Mouse (Mus musculus) embryo, embryonic 10.5 days (tissue): ENCODE measurements around the gene Six4.
A peak's percentile ranks its signal among the peaks of the same experiment; 100 is the strongest.
"Not testable (repeated sequence)": the region's sequence is repeated elsewhere in the genome, so short reads cannot be mapped to it uniquely, and the experiment has no call there.

Experiments used
- DNase-seq: peaks from one replicate; pipeline ENCODE4 v3.0.0-alpha.2; 2015; ENCODE audit warnings: low spot score

Gene Six4

GRCm38 (mm10) chr12:73113196-73113595 lies at the start of gene Six4:
Gene Six4, minus strand, starts transcription at chr12:73113456.
- DNase-seq = peak; percentile 92

- DNase-seq = no peak
Measured at GRCm38 (mm10) chr12:73162408-73163181, 49.3 kb upstream of the Six4 start.

GRCm38 (mm10) chr12:73160341-73160740 lies 47.1 kb upstream of the Six4 start:
- no peak for DNase-seq

- no peak for DNase-seq
Measured at GRCm38 (mm10) chr12:73154150-73154549, 40.9 kb upstream of the Six4 start.

GRCm38 (mm10) chr12:73151038-73151437 lies 37.8 kb upstream of the Six4 start:
- DNase-seq = not testable (repeated sequence)

GRCm38 (mm10) chr12:73147236-73147635 lies 34.0 kb upstream of the Six4 start:
- DNase-seq = no peak

- DNase-seq = no peak
Measured at GRCm38 (mm10) chr12:73140732-73141131, 27.5 kb upstream of the Six4 start.

GRCm38 (mm10) chr12:73125250-73125649 lies 12.0 kb upstream of the Six4 start:
- DNase-seq = no peak

- DNase-seq = peak; percentile 88
Measured at GRCm38 (mm10) chr12:73123093-73124041, 10.1 kb upstream of the Six4 start, which contains the start of gene Mnat1. Gene Mnat1, plus strand, starts transcription at chr12:73123717.

GRCm38 (mm10) chr12:73112326-73113087 lies 749 bp downstream of the Six4 start:
- peak; percentile 62 for DNase-seq

- peak; percentile 83 for DNase-seq
Measured at GRCm38 (mm10) chr12:73111561-73112325, 1.5 kb downstream of the Six4 start.

GRCm38 (mm10) chr12:73110431-73111111 lies 2.7 kb downstream of the Six4 start:
- peak; percentile 70 for DNase-seq

GRCm38 (mm10) chr12:73107821-73108220 lies 5.4 kb downstream of the Six4 start:
- no peak for DNase-seq

GRCm38 (mm10) chr12:73103713-73104112 lies 9.5 kb downstream of the Six4 start:
- no peak for DNase-seq

- DNase-seq = no peak
Measured at GRCm38 (mm10) chr12:73098593-73098992, 14.7 kb downstream of the Six4 start.

GRCm38 (mm10) chr12:73096177-73096576 lies 17.1 kb downstream of the Six4 start:
- not testable (repeated sequence) for DNase-seq

GRCm38 (mm10) chr12:73094605-73095004 lies 18.7 kb downstream of the Six4 start:
- DNase-seq = no peak

- DNase-seq = no peak
Measured at GRCm38 (mm10) chr12:73094189-73094588, 19.1 kb downstream of the Six4 start.

- DNase-seq = no peak
Measured at GRCm38 (mm10) chr12:73090672-73091335, 22.5 kb downstream of the Six4 start.

GRCm38 (mm10) chr12:73088911-73089310 lies 24.3 kb downstream of the Six4 start:
- peak; percentile 31 for DNase-seq
